Mouse (Mus musculus) G1E (cell line): ENCODE data around the gene Neu4.

Experiments used
- CTCF ChIP-seq: IDR thresholded peaks from 2 replicates; pipeline ENCODE4 v1.5.1; 2012; ENCODE audit warnings: low read depth, low read length, inconsistent platforms, mixed read lengths
- GATA1 ChIP-seq: IDR thresholded peaks from 2 replicates; pipeline ENCODE4 v1.6.1; 2012; ENCODE audit warnings: borderline replicate concordance, low read length, inconsistent platforms, mixed read lengths
- POLR2AphosphoS5 ChIP-seq: IDR thresholded peaks from 2 replicates; pipeline ENCODE4 v1.6.1; 2012; ENCODE audit warnings: low read depth, low read length, inconsistent platforms; ENCODE audit not compliant: insufficient replicate concordance
- TAL1 ChIP-seq: conservative IDR thresholded peaks from 2 replicates; pipeline ENCODE4 v1.6.1; 2012; ENCODE audit warnings: low read depth, low read length, inconsistent platforms, mixed read lengths

- TF ChIP-seq CTCF (no peak), GATA1 (no peak), POLR2AphosphoS5 (no peak), TAL1 (no peak)
Measured at GRCm38 (mm10) chr1:94053530-94054216, 33.4 kb downstream of the Neu4 start.
